Mouse (Mus musculus): ENCODE measurements at regions not wholly inside any gene's neighbourhood (a gene's known extent, or its start where the extent isn't known, plus 50 kb on each side); places are given as distances from the start of the nearest gene placed in this dataset.

DNA sequence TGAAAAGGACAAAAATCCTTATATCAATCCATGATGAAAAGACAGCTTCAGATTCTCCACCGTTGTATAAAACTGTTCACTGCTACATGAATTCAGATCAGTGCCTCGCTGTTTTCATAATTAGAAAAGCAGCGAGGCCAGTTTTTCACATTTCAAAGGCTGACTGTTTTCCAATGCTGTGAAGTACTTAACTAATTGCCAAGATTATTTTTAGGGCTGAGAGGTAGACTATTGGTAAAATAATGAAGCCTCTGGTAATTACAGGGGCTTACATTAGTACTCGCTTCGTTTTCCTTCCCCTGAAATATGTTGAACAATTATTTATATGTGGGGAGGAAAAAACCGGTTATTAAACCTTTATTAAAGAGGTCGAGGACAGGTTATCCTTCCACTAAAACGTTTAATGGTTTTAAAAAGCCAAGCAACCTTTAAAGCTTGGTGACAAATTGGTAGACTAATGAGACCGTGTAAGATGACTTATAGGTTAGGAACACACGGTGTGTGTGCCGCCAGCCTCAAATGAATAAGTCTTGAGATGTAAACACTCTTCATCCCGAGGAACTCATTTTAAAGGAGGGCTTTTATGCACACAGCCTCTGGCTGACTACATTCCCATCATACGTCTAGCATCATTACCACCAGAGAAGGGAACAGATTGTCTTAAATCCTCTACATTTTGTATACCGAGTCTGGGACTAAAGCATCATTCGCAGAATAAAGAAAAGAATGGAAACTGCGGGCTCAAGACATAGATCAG, 465.7 kb downstream of the Galc start:
- TF ChIP-seq CTCF (IDR thresholded peaks at IDR 0.05; ENCODE audit: borderline replicate concordance, extremely low read depth, insufficient read depth, insufficient read length) (no peak), POLR2A (IDR thresholded peaks at IDR 0.05; ENCODE audit: borderline replicate concordance, extremely low read depth, insufficient read depth, insufficient read length, poor library complexity, severe bottlenecking) (no peak)

Measured in brain, embryonic 14.5 days (tissue).